Mouse (Mus musculus) lung, postnatal 25 days (tissue): ENCODE measurements at regions not wholly inside any gene's neighbourhood (a gene's known extent, or its start where the extent isn't known, plus 50 kb on each side); places are given as distances from the start of the nearest gene placed in this dataset.
A peak's percentile ranks its signal among the peaks of the same experiment; 100 is the strongest.

Experiments
- DNase-seq: peaks from one replicate; pipeline ENCODE4 v3.0.0; 2022; ENCODE audit warnings: low spot score

DNA sequence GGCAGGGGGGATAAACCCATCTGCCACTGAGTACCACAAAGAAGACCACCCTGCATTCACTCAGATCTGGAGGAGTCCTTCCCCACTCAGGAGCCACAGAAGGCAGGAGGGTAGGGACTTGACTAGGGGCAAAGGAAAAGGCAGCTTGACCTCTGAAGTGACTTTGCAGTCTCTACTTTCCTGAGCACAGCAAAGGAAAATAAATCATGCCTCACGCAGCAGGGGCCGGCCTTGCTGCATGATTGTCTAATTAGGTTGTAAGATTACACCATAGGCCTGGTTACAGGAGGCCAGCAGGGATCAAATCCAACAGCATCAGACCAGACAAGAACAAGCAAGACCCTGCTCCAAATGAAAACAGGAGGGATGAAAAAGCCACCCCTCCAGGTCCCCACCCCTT, 180.0 kb downstream of the Gm12728 start:
- DNase-seq = no peak

DNA sequence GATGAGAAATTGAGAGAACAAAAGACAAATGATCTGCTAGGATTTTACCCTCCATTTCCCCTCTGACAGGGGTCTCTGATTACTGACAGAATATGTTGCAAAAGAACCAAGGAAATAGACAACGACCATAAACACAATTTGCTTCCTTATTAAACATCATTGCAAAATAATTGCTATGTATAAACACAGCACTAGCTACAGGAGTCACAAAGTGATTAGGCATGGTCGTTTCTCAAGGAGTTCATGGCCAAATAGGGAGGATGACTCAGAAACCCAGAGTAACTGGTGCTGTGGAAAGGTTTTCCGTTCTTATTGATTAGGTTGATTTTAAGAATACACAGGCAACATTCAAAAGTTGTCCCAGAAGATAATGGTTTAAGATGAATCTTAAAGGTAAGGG, 180.4 kb downstream of the Gm12728 start:
- DNase-seq = no peak

DNA sequence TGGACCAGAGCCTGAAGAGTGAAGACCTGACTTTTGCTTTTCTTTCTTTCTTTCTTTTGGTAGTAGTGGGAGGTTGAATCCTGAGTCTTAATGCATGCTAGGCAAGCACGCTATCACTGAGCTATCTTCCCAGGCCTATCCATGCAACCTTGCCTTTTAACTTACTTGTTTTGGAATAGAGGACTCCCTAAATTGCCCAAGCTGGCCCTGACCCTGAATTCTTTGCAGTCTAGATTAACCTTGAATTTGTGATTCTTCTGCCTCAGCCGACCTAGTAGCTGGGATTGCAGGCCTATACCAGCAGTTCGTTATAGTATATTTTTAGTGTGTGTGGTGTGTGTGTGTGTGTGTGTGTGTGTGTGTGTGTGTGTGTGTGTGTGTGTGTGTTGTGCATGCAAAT, 183.1 kb downstream of the Gm12728 start:
- no peak for DNase-seq

DNA sequence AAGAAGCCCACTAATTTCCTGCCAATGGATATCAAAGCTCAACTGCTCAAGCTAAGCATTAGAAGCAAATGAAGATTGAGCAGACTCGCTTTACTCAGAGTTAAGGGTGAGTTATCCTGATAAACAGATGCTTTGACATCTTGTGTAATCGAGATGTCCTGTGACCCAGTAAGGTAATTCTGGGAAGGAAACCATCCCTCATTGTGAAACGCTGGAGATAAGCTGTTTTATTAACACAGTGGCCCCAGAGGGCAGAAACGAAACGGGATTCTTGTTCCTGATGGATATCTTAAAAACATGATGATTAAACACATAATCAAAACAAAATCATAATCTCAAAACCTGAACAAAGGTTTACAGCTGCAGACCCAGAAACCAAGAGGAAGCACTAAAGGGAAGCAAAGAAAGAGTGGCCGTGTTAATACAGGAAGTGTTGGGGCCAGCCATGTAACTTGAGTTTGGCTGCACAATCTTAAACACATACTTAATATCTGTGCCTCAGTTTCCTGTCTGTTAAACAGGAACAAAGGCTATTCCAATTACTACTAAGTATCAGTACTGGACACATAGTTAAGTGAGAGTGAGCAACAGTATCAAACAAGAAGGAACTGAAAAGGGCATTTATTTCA, 184.2 kb downstream of the Gm12728 start:
- peak; percentile 18 for DNase-seq

DNA sequence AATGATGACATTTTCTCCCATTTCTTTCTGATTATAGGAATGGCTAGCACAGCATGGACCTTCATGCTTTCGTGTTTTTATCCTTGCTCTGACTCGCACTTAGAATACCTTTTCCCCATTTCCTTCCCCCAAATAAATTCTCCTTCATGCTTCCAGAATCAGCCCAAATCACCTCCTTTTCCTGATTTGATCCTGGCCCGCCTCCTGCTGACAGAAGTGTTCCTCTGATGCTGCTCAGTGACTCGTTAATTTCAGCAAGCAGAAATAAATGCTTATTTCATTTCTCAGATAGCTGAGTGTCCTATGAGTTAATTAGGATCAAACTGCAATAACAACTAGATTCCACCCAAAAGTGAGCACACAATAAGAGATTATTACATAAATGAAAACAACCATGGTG, 185.3 kb downstream of the Gm12728 start:
- no peak for DNase-seq

DNA sequence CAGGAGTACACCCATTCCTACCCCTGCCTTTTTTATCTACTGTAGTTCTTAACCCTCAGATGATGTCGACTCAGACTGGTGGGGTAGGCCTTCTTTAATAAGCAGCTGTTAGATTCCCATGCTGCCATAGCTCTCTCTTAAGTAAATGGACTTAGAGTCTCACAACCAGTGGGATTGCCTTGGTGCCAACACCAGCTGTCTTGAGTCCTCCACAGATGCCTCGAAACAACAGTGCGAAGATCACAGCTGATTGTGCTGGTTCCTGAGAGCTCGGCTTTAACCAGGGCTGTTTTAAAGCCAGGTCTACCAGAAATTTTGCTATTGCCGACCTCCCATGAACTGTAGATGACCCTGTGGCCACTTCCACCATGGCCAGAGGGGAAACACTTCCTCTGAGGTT, 189.4 kb downstream of the Gm12728 start:
- no peak for DNase-seq

DNA sequence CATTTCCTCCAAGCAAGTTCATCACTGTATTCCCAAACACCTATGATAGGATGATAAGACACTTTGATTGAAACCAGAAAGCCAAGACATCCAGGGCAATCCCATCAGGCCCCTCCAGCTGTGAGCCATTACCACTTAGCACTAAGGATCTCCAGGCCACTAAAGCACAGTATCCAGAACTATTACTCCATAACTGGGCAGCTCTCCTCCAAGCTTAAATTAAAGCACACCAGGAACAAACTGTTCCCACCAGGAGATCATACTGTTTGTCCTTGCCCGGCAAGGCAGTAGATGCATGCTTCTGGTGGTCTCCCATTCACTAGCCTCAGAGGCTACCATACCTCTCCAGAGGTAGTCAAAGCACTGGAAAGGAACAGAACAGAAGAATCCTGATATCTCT, 193.3 kb downstream of the Gm12728 start:
- DNase-seq = peak; percentile 27

DNA sequence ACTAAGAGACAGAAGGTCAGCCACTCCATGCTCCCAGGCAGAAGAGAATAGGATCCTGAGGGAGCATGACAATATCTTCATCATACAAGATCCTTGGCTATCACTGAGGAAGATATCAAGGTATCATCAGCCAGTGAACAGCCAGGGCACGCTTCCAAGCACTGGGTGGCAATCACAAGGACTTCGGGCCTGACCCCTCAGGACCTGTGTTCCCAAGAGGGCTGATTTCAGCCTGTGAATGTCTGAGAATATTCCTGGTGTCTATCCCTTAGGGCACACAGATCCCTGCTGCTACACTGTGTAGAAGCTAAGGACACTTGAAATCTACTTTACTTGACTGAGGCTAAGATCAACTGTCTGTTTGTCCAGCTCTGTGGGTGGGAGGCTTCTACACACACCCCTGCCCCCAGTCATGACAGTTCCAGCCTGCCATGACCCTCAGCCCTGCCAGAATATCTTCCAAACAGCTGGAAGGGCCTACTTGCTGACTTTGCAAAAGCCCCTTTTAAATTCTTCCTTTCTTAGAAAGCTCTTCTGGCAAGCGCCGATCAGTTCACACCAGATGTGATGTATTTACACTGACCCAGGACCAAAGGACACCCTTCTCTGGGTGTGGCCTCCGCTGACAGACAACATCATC, 198.4 kb downstream of the Gm12728 start:
- DNase-seq = peak; percentile 15

DNA sequence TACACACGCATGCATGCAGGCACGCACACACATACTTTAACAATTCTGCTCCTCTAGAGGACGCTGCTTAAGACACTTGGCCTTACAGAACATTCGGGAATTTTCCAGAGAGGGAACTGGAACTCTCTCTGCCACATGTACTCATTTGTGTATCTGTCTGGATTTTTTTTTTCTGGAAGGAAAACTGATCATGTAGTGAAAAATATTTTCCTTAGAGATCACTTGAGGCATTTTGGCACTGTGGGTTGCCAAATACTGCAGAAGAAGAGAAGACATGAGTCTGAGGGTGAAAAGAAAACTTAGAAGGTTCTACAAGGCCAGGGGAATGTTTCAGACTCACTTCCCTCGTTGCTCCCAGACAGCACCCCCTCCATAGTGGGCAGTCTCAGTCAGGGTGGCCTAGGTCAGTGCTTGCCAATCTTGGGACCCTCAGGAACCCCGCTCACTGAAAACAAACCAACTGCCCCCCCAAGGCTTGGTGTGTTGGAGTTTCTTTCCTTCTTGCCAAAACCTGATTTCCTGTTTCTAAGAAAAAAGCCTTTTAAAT, 203.0 kb downstream of the Gm12728 start:
- DNase-seq = peak; percentile 40

DNA sequence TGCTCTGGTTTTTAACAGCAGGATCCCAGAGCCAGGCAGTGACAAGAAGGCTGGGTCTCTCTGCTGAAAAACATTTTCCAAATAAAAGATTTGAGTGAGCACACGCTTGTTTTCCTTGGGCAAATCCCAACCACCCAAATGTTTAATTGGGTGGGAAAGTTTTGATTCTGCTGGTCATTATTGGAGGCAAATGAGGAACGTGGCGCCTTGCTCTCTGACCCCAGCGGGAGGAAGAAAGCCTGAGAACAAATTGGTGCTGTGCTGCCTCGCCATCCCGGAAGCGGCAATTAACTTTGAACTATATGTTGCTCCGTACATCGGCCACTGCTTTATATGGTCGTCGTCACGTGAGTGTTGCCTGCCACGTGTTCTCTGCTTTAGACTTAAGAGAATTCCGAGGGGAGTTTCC, 204.7 kb downstream of the Gm12728 start:
- DNase-seq = peak; percentile 29

DNA sequence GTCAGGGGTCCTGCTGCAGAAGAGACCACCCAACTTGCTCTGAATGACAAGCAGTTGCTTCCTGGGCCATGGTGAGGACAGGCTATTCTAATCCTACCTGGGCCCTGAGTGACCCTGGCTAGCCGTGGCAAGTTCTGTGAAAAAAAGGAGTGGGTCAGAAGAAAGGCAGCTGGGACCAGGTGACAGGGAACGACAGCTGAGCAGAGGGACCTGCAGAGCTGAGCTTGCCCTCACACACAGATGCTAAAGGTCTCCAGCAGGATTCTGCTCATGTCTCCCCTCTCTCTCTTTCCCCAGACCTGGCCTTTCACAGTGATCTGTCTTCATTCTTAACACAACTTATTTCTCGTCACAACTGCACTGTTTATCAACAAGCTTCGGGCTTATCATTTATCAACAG, 206.4 kb downstream of the Gm12728 start:
- no peak for DNase-seq

DNA sequence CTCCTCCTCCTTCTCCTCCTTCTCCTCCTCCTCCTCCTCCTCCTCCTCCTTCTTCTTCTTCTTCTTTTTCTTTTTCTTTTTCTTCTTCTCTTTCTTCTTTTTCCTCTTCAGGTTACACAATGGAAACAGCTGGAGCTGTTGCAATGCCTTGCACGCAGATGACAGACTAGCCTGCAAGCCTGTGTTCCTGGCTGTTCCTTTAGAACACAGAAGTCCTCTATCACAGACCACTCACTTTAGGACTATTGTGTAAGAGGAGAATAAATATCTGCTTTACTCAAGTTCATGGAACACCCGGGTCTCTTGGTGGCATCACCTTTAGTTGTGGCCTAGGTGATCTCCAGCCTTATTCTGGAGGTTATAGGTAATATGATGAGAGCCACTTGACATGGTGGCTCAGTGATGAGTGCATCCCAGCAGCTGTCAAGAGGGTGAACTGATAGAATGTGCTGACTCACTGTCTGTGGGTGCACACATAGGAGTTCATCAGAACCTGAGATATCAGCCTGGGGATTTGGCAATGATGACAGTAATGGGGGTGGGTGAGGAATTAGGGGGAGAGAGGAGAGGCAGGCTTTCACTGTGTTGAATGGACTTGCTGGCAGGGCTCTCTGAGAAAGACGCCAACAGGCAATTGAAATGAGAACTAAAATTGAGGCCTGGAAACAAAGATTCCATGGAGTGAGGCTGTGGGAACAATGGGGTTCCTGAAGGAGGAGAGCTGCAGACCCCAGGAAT, 207.4 kb downstream of the Gm12728 start:
- peak; percentile 39 for DNase-seq

DNA sequence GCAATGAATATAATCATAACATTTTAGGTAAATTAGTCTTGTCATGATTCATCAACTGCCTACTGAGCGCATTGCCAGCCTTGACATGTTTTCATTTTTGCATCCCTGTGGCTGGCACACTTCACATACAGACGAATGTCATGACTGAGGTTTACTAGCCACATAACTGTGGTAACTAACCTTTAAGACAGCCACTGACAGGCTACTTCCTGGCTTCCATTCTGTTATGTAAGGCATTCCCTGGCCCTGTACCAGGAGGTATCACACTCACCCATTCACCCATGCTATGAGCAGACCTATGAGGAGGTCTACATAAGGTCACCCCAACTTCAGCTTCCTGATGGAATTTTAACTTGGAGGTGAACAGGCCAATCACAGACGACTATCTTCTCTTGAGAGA, 212.8 kb downstream of the Gm12728 start:
- no peak for DNase-seq

DNA sequence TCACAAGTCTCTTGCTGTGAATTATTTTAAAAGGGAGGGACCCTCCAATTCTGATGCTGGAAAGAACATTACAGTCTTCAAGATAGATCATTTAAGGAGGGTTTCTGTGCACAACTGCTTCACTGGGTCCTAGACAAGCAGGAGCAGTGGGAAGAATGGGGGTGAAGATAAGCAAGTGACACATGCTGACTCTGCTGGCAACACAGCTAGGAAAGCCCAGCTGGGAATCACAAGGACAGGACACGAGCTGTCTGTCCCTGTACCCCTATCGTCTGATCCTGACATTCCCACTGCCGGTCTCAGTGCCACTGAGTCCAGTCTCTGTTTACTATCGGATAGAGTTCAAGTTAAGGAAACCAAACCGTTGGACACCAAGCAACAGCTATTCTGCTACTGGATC, 216.3 kb downstream of the Gm12728 start:
- DNase-seq = no peak

DNA sequence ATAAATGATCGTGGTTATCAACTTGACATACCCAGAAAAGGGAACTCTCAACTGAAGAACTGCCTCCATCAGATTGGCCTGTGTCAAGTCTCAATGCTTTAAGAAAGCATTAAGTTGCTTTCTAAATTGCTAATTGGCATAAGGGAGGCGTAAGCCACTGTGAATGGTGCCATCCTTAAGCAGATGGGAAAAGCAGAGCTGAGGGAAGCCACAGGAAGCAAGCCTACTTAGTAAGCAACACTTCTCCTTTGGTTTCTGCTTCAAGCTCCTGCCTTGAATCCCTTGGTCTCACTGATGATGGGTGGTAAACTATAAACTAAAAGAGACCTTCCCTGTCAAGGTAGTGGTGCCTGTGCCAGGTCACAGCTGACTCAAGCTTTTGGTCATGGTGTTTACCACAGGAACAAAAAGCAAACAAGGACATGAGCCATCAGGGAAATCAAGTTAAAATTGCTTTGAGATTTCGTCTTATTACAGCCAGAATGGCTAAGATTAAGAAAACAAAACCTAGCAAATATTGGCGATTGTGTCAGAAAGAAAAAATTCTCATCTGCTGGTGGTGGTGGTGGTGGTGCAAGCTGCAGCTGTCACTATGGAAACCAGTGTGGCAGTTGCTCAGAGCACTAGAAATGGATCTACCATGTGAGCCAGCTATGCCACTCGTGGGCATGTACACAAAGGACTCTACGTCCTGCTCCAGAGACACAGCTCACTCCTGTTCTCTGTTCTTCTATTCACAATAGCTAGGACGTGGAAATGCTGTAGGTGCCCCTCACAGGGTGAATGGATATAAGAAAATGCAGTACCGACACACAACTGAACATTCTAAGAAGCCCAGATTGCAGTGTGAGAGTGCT, 217.9 kb downstream of the Gm12728 start:
- no peak for DNase-seq

DNA sequence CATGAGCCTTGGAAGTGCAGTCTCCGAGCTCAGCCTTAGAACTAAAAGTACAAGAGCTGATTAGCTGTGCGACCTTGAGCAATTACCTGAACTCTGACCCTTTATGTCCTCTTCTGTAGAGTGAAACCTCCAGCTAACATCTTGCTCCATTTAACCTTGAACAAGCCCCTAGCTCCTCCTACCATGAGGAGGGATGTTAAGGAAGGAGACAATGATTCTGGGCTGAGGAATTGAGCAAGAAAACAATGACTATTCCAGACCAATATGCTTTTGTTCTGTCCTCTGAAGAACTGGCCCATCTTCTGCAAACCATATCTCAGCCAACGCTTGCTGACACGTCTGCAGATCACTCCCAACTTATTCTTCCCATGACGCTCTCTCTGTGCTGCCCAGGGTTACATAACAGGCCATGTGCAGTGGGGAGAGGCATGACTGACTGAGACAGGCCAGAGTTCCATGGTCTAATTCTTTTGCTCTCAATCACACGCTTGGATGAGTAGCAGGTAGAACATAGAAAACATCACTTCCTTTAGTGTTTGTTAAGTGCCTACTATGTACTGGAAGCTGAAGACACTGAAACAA, 227.5 kb downstream of the Gm12728 start:
- peak; percentile 18 for DNase-seq

DNA sequence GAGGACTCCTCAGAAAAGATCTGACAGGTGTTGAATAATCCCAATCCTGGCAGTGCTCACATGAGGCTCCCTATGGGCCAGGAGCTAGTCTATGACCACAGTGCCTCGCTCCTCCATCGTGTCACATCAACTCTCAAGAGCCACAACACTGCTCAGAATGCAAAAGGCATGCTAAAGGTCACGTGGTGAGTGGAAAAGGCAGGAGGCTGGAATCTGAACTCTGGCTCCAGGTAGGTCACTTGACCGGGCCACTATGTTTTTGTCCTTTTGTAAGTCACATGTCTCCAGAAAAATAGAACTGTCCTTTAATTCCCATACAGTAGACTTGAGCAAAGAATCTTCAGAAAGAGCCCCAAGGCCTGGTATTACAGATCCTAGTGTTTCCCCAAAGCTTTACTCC, 229.3 kb downstream of the Gm12728 start:
- DNase-seq = no peak

DNA sequence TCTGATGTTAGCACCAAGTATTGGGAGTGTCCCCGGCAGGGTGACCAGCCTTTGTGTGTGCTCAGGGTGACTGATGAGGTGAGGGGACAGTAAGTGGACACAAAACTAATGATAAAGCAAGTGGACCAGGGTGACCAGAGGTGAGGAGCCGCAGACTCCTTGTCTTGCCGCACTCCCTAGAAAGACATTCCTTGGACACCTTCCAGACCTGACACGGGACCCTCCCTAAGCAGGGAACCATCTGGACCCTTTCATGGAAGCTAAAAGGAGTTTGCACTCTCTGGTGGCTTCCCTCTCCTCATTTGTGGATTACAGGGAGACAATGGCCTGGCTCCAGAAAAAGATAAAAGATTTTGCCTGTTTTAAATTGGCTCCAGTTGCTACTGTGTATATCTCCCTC, 230.7 kb downstream of the Gm12728 start:
- DNase-seq = no peak

DNA sequence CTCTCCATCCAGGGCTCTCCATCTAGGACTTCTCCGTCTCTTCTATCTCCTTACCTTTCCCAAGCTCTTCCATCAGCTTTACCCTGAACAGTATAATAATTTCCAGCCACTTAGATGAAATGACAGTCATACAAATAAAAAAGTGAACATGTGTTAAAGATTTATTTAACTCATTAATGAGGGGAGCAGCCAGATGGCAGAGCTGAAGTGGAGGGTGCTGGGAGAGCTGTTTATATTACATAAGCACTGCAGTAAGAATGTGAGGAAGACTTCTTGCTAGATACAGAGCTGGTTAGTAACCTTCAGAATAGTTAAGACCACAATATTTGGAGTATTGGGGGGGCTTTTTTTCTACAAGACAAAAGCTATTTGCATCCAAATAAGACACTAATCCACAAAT, 234.9 kb downstream of the Gm12728 start:
- DNase-seq = no peak

DNA sequence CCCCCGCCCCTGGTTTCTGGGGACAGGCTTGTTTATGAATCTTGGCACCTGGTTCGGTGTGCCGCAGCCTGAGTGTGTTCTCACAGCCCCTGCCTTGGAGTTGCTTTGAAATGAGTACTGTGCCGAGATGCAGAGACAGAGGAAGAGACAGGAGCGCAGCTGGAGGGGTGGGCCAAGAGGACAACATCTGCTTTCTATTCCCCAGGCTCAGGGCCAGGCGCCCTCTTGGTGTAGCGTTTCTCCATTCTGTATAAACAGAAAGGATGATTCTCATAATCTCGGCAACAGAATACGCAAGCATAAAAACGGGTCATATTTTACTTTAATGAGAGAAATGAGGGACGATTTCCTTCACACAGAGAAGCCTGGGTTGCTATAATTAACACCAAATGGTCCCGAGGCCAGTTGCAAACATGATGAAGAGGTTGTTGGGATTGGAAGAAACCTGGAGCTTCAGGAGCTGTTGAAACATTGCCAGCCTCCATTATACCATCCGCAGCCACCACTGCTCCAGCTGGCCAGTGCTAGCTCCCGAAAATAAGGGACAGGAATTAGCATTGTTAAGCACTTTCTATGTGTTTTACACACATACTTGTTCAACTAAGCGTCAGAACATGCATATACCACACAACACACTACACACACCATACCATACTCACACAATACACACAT, 236.4 kb downstream of the Gm12728 start:
- peak; percentile 8 for DNase-seq

DNA sequence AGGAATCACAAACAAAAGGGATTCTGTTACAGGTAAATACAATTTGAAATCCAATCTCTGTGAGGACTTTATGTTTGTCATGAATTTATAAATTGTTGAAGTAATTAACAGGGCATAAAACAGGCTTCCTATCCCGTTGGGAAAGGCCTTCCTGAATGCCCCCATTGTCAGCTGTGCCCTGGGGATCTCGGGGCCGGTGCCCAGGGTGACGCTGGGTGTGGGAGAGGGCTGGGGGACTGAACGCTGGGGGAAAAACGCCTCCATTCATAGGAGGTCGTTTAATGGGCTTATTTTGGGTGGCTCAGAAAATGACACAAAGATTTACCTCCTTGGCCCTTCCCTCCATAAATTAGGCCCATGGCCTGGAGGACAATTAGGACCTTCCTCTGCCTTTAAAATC, 250.7 kb downstream of the Gm12728 start:
- no peak for DNase-seq
